Mouse (Mus musculus) skeletal muscle tissue, adult 2 months (tissue): ENCODE data around the gene Otor.
A peak's percentile ranks its signal among the peaks of the same experiment; 100 is the strongest.

ENCODE experiments used
- DNase-seq: peaks from one replicate; pipeline ENCODE4 v3.0.0-alpha.2; 2012; ENCODE audit warnings: low read depth, low spot score

The Otor gene

DNA sequence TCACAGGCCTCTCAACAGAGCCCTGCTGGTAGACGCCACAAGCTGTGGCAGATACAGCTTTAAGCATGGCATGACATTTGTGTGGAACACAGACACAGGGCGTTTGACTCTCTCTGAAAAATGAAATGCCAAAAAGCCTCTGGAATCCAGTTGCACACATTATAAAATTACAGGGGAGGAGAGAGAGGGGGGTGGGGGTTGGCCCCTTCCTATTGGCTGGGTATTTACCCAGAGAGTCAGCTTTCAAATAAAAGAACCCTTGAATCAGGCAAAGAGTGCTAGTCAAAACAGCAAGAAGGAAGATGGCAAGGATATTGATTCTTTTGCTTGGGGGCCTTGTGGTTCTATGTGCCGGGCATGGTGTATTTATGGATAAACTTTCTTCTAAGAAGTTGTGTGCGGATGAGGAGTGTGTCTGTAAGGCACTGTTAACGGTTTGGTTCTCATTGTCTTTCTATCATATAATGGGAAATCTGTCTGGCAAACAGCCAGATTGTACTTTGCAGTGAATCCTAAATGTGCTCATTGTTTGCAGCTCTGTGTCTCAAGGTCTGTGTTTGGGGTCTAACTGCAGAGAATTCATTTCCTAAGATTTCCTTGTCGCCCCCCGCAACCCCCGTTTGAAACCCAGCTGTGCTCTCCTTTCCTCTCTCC is at the start of gene Otor:
Gene Otor (plus strand): TSS at position 276 of the 654 bp plus-strand sequence.
- no peak for DNase-seq

DNA sequence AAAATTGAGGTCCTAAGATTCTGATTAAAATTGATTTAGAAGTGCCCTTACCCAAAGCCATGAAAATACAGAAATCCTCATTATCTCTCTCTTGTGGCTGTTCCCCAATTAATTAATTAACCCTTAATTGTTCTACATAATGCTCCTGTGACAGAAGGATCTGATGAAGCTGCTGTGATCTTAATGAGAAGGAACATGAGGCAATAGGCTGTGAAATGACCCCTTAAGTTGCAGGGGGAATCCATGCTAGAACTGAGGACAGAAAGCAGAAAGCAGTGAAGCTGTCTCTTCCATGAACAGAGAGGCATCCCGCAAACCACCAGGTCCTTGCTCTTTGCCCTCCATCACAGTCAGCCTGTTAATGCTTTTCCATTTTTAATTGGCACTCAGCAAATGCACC is 47.0 kb upstream of the Otor start:
- no peak for DNase-seq

DNA sequence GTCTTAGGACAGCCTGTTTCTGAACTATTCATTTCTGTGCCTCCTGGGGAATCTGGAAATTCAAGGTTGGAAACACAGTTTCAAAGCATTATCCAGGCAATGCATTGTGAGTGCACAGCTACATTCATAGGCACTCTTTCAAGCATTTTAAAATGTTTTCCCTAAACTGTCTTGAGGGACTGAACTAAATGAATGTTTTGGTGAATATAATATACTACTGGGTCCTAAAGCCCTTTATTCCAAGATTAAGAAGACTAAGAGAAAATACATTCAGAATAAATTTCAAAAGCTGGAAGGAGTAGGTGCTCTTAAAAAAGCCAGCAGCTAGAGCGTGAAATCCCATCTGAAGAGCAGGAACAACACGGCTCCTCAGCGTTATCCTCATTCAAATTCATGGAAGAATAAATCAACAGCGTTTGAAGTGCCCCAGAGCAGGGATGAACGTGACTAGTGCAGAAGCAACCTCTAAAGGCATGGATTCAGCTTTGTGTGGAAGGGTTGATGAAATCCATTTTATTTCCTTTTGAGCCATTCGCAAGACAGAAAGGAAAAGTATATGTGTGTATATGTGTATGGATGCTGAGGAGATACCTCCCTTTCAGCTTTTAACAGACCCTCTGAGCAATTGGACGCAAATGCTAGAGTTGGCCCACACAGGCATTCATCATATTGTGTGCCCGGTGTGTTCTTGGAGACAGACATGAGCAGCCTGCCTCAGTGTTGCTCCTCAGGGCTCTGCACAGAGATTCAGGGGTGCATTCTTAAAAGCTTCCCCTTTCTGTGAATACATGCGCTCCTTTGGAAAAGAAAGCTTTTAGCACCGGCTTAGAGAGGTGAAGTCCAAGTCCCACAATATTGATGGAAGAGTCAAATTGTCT is 45.7 kb upstream of the Otor start:
- DNase-seq: no peak

DNA sequence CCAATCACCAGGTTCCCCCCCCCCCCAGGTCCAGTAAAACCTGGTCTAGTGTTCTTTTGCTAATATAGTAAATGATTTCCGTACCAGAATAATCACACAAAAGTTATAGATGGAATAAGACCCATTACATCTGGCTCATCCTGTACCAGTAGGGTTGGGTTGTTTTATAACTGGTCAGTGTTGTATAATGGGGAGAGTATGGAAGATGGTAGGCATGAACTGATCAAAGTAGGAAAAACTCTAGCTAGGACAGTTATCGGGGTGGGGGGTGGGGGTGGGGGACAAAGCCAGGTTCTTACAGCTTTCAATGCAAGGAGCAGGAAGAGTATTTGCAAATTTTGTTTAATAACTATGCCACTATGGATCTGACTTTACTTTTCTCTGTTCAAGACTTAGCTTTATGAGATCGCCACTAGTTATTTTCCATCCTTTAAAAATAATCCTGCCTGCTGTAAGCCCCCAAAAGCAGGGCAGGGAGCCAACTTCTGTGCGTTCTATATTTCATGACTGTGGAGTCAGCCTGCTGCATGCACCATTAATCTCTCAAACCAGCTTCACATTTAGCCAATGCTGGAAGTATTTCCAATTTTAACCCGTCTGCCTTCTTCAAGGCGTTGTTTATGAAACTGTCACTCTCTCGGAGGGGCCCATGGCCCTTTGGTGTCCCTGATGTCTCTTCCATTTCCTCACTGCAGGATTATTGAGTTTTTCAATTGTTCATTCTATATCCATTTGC is 43.8 kb upstream of the Otor start:
- no peak for DNase-seq

DNA sequence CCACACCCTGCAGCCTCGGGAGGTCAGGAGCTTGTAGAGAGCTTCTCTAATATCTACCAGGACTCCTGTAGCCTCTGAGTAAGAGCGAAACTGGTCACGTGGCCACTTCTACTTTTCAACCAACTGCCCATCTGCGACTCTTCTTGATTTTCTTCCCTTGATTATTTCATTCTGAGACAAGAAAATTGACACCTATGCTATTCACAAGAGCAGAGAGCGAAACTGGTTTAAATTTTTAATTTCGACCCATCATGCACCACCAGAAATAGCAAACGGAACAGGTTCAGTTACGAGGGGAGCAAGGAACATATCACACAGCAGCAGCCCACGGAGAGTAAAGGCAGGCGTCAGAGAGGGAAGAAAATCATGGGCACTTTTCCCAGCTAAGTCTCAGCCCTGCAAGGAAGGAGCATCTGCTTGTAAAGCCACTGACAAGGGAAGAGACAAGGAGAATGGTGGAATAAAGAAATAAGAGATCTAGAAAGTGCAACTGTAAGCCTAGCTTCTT is 43.1 kb upstream of the Otor start:
- DNase-seq: peak; percentile 8

DNA sequence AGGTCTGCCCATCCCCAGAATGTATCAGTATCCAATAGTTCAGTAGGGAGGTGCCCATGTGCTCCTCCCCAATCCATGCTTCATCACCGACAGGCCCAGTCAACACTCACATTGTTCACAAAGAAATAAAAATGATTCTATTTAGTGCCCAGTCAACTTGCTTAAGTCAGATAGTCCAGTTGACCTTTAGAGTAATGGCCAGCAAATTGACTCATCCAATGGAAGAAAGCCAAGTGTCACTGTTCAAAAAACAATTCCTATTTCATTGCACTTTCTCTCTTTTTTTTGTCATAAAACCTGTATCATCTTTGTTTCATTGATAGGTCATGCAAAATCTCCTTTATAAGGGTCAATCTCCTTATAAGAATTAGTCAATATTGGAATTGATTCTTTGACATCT is 36.7 kb upstream of the Otor start:
- no peak for DNase-seq

DNA sequence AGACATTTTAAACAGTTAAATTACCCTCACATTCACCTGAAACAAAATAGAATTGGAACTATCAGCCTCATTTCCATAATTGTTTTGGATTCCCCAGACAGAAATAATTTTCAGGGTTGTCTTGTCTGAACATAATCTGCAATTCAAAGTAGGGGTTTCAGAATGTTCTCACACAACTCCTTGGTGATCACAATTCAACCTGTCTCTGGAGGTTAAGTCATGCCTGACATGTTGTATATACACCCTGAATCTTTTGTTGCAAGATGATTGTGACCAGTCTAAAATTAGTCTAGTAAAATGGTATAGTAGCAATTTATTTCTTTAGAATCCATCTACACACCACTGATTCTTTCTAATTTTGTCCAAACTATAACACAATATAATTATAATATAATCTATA is 23.0 kb upstream of the Otor start:
- DNase-seq: no peak

DNA sequence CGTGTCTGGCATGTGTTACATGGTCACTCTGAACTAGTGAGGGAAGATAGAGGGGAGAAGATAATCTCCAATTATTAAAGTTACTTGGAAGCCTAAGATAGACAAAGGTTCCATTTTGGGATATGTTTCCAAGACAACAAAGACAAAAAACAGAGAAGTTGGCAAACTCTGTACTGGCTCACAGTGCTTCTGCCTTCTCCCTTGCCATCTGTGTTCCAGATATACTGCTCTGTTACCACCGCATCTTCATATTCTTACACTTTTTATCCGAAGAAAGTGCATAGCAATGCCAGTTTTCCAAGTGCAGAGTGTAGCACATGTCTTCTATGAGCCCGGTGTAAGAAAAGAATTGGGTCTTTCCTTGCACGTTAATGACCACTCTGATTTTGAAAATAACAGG is 21.5 kb upstream of the Otor start:
- no peak for DNase-seq

DNA sequence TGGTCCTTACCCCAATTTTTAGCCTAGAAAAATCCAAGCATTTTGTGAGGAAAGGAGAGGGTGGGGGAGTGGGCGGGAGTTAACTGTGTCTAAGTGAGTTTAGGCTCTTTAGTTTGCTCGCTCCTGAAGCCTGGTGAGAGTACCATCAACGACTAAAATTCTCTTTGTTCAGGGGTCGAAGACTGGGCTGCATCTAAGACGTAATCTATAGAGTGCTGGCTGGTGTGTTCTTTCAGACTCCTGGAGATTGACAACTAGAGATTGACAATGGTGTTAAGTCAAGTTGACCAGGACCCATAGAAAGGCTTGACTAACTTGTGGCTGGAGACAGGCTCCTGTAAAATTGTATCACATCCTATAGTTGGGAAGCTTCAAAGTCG is 15.9 kb upstream of the Otor start:
- DNase-seq: no peak

DNA sequence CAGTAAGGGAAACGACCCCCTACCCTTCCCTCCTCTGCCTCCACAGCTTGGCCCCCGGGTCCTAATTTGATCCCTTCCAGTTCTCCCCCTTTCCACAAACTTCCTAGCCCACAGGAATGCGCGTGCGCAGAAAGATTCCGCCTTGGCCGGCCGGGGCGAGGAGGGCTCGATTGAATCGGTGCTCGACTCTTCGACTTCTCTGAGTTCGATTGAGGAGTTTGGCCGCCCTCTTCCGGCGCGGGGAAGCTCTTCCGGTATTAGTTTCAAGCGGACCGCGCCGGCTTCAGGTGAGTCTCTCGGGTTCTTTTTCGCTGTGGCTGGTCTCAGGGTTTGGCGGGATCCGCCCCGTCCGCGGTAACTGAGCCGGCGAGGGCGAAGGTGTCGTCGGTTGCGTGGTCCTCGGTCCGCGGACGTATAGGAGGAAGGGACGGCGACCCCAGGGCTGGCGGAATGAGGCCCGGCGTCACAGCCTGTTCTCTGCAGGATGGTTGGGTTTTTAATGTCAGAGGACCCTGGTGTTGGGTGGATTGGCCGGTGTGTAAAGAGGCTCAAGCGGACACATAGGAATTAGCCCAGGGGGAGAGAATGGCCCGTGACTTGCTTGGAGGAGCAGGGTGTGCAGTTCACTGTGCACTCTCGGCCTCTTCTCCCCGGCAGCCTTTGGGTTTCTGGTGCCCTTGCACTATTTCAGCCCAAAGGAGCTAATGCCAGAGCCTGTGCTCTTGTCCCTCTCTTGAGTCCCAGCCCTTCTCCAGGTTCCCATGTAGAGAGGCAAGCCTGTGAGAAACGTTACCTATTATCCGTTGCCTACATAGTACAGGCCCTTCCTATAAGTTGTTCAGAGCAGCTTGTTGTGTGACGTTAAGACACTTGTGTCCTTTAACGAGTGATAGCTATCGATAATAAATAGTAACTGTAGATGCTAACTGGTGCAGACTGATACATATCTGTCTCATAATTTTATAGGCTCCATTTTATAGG is 15.2 kb upstream of the Otor start, which contains the start of gene Snrpb2:
Gene Snrpb2 (plus strand): TSS at position 228 of the 981 bp plus-strand sequence.
- peak; percentile 81 for DNase-seq

DNA sequence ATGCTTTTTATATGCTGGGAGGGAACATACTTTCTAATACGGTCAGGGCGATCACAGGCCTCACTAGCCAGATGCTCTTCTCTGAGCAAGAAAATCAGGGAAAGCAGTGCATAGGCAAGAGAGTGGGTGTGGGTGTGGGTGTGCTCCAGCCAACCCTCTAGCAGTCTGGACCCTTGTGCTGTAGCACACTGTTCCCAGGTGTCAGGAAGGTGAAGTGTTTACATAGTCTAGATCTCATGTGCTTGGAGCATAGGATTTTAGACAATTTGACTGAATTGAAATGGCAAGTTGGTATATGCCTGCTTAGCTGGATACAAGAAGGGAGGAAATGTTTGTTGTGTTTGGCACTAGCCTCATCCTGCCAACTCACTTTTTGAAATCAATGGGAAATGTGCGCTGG is 12.4 kb upstream of the Otor start:
- no peak for DNase-seq

DNA sequence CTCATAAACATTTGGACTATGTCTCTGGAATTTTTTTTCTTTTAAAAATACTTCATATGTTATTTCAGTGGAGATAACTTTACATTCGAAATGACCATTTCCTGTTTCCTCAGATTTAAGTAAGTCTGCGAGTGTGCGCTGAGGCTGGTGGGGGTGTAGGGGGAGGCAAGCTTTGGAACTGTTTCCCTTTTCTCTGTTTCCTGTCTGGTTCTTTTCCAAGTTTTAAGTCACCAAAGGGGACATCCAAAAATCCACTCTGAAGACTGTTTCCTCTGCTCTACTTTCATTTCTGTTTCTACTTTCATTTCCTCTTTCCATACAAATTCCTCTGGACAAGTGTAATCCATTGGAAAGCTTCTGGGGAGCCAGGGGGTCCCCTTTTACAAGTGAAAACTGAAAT is 3.4 kb downstream of the Otor start:
- DNase-seq: peak; percentile 22

DNA sequence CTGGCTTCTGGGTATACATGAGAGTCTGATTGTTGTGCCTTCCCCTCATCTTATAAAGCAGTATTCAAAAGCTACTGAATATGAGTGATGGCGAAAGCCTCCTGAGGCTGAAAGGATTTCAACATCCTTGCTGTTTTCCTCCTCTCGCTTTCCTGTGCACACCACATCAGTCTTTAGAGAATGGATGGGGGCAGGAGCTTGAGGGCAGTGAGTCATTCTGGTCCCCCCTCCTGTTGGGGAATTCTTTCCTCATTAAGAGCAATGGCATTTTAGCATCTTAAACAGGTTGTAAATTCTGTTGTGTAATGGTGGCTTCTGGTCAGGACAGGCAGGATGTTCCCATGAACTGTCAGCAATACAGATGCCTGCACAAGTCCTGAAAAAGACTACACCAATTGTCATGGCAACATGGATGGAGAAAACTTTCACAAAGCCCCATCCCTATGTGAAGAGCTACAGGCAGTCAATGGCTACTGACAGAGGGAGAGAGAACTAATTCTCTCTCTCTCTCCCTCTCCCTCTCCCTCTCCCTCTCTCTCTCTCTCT is 6.7 kb downstream of the Otor start:
- no peak for DNase-seq

DNA sequence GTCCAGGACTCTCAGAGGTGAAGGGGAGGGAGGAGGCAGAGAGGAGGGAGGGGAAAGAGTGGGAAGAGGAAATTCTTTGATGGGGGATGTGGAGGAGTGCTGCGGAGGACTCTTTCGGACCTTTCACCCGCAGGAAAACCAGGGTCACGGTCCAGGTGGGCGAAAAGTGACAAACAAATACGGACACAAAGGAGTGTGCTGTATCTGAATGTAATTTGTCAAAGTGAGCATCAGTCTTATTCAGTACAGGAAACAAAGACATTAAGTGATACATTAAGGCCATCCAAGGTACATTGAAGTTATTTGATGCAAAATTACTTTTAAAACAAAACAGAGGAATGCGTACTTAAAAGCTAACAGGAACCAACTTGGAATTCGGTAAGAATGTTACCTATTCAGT is 11.6 kb downstream of the Otor start:
- DNase-seq: no peak

DNA sequence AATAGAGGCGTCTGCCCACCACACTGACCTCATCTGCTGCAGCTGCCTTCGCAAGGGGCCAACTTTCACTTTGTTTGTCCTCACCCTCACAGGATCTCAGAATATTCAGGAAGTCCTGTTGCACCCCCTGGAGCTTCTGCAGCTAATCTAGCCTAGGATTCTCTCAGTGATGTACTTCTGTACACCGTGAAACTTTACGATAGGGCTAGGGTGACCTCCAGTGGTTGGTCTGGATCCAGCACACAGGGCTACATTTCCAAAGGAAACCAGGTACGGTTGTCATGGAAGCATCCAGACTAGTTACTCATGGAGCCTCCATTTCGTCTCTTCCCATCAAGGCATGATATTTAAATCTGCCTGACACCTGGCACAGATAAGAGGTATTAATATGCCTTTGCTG is 15.5 kb downstream of the Otor start:
- DNase-seq: no peak

DNA sequence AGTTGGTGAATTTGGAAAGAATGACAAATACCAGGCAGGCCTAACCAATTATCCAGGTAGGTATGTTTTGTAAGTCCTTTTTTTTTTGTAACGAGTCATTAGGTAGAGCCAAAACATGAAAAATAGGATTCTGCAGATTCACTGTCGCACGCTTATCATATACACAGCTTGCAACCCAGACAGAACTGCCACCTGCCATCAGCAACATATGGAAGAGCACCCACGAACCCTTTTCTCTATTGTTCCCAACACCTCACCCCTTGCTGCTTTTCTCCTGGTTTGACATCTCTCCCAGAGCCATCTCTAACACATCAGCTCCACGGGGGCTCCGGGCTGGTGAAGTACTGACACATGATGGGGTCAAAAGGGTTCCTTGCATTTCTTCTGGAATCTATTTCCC is 16.5 kb downstream of the Otor start:
- no peak for DNase-seq

DNA sequence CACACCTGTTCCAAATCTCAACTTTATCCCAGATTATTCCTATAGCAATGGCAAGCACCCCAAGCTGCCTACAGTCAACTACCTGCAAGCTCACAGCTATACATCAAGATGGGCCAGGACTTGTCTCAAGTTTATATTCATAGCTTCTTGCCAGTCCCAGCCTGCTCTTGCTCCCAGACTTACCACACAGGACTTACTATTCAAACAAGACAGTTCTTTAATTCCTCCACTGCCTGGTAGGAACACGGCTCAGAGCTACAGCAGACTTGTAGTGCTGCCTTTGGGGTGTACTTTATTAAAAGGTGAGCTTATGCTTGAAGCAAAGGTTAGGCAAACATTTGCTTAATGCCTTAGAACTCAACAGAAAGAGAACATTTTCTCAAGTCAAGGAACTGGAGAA is 18.9 kb downstream of the Otor start:
- no peak for DNase-seq

DNA sequence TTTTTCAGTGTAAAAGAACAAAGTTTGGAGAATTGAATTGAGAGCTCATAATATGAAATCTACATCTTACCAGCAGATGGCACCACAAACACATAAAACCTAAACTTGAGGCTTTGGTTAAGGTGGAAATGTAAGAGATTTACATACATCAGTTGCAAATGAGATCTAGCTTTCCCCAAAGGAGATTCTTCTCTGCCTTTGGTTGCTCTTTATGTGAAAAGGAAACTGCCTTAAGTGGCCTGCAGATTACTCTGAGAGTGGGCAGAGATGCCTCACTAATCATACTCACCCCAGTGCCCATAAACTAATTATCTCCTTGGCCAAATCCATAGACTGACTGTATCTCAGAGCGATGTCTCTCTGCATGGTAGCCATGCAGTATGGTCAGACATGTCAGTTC is 35.6 kb downstream of the Otor start:
- DNase-seq: no peak

DNA sequence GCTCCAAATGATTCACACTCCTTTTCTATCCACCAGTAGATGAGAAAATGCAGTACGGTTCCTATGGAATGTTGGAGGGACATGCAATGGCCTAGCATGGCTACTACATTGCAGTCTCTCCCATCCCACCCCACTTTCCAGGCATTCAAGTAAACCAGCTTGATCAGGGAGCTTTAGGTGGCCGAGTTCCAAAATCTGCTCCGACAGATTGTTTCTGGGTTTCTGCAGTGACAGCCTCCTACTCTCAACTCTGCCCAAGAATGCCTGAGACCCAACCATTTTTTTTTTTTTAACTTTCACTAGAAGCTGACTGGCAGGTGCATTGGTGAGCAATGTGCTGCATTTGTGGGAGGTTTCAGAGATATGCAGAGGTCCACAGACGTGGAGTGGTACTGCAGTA is 36.4 kb downstream of the Otor start:
- DNase-seq: no peak

DNA sequence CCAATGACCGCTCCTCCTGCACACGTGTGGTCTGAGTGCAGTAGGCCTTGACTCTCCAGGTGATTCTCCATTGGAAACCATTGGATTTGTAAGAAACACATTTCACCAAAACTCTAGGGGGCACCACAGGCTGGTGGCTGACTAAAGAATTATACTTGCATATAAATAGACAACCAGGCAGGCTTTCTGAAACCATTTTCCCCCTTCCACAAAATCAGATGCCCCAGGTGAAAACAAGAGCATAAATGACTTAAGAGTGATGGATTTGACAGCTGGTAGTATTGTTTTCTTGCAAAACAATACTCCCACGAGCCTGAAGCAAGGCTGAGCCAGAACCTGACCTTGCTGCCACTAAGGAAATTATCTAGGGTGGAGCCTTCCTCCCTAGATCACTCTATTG is 39.2 kb downstream of the Otor start:
- DNase-seq: peak; percentile 18

DNA sequence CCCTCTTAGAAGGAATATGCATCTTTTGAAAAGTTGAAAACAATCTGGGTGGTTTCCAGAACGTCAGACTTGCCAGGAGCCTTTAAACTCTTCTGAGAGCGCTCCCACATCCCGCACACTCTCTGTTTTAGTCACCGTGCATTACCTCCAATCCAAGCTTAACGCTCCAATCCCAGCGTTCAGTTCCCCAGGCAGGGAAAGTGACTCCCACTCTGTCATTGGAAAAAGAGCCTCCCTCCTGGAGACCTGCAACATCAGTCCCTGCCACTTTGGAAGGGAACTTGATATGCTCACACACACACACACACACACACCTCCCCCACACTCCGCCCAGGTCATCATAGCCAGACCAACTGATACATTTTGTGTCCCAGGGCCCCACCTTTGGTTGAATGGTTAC is 39.9 kb downstream of the Otor start:
- no peak for DNase-seq
